Mouse (Mus musculus) thymus, postnatal 4 days (tissue): ENCODE results near the gene Urad.
A peak's percentile ranks its signal among the peaks of the same experiment; 100 is the strongest.

Experiments used
- DNase-seq: peaks from one replicate; pipeline ENCODE4 v3.0.0; 2021

Gene Urad

DNA sequence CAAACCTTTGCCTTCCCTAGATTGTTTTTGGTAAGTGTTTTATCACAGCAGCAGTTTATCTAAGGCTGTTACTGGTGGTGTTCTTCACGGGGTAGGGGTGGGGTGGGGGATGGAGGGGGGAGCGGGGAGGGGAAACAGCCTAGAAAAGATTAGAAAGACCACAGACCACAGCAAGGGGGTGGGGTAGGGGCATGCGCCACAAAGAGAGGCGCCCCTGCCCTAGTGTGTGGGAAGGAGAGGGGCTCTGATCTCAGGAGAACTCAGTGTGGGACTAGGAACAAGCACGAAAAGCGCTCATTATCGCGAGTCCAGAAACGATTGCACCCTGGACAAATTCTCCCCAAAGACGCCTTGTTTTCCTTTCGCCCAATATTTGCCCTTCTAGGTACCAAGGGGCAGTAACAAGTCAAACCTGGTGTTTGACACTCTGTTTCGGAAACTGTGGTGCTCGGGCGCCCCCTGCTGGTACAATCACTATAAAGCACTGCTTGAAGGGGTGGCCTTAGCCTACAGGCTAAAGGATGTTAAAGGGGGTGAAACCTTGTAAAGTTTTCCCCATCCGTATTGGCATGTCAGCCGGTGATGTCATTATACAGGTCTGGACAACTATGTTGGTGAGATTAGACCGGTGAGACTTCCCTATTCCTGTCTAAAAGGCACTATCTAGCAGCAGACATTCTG, 1.1 kb upstream of the Urad start:
- DNase-seq, result peak; percentile 94

- no peak for DNase-seq
Observed at GRCm38 (mm10) chr5:147319653-147320052, 2.6 kb downstream of the Urad start.

DNA sequence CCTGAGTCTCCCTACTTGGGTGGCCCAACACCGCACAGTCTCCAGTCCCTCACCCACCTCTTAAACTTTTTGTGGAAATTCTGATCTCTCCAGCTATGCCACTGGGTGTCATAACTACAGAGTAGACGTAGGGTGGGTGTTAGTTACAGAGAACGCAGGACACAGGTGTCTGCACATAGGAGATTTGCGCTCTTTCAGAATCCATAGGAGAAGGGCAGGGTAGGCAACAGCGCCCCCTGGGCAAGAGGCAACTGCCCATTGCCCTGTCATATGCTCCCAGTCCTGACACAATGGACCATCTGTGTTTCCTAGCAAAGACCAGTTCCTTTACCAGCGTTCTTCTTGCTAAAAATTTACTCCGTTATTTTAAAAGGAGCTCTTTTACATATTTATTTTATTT, 4.2 kb downstream of the Urad start:
- DNase-seq, result peak; percentile 63

GRCm38 (mm10) chr5:147317321-147317720, 4.9 kb downstream of the Urad start:
- DNase-seq, result no peak

- DNase-seq, result no peak
Observed at GRCm38 (mm10) chr5:147315432-147316075, 6.7 kb downstream of the Urad start.

GRCm38 (mm10) chr5:147314646-147315431, 7.4 kb downstream of the Urad start:
- peak; percentile 53 for DNase-seq

GRCm38 (mm10) chr5:147312830-147313685, 9.2 kb downstream of the Urad start:
- no peak for DNase-seq

GRCm38 (mm10) chr5:147309786-147310185, 12.5 kb downstream of the Urad start:
- DNase-seq, result no peak

DNA sequence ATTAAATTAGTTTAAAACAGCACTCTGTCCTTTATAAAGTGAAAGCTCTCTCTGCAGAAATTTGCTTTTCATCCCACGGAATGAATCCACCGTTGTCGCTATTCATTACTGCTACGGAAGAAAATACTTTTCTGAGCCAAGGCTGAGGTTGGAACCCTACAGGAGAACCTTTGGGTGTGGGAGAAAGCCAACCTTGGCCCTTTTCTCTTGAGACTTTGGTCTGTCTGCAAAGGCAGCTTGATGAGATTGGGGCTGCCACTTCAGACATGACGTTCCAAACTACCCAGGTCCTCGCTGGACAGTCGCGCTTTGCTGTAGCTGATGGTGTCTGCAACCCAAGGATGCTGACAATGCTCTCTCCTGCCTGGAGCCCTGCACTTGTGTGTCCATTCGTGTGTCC, 13.8 kb downstream of the Urad start:
- DNase-seq, result no peak

DNA sequence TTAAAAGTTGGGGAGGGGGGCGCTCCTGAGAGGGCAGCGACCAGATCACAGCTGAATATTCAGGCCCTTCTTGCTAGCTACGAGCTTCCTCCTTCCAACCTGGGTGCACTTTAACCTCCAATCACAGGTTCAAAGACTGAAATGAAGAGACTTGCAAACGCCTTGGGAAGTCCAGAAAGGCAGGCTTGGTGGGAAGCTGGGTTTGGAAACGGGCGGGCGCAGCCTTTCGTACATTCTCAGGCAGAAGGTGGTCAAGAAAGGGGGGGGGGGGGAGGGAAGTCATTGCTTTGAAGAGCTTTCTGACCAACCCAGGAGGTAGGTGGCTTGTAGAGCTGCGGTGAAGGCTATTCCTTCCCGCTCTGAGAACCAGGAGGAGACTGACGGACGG, 14.8 kb downstream of the Urad start:
- no peak for DNase-seq

- DNase-seq, result no peak
Observed at GRCm38 (mm10) chr5:147306638-147307397, 15.4 kb downstream of the Urad start, which contains the start of gene Cdx2. Gene Cdx2 (minus strand): TSS chr5:147307270.

DNA sequence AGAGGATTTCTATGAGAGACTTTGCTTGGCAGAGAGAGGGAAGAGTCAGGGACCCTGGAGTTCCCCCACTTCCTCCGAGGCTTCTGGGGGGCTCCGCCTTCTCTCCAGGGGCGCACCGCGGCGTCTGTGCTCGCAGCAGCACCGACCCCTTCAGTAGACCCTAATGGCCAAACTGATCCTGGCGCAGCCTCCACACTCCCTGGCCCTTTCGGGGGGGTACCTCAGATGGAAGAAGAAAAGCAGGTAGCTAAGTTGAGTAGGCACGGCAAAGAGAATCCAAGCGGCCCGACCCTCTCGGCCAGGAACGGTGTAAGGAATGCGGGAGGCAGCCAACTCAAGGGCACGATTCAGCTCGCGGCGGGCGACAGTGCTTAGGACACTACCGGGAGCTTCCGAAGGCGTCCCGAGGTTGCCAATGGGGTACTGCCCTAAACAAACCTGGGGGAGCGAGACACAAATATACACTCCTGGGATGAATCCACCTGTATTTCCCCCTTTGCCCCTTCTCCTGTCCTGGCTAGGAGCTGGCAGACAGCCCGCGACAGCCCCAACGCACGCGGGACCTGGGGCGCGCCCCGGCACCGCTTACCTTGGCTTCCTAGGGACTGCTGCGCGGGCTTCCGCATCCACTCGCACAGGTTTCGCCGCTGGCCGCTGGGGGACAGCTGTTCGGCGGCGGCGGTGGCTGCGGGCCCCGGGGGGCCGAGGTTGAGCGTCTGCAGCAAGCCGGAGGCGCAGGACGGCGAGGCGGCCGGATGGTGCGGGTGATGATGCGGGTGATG, 16.2 kb downstream of the Urad start:
- no peak for DNase-seq

DNA sequence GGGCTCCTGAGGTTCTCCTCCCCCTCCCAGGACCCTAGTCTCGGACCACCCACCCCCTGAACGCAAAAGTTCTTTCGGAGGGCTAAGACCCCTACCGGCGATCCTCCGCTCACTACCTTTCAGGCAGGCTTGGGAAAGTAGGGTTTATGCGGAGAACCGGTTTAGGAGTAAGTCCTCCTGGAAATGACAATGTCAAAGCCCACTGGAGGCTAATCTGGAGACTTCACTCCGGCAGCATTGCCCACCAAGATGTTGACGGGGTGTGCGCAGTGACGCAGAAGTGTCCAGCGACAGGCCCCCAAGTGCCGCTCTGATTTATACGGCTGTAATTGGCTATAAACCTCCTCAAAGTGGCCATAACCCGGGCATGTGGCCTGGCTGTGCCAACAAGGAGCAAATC, 17.1 kb downstream of the Urad start:
- DNase-seq, result no peak

DNA sequence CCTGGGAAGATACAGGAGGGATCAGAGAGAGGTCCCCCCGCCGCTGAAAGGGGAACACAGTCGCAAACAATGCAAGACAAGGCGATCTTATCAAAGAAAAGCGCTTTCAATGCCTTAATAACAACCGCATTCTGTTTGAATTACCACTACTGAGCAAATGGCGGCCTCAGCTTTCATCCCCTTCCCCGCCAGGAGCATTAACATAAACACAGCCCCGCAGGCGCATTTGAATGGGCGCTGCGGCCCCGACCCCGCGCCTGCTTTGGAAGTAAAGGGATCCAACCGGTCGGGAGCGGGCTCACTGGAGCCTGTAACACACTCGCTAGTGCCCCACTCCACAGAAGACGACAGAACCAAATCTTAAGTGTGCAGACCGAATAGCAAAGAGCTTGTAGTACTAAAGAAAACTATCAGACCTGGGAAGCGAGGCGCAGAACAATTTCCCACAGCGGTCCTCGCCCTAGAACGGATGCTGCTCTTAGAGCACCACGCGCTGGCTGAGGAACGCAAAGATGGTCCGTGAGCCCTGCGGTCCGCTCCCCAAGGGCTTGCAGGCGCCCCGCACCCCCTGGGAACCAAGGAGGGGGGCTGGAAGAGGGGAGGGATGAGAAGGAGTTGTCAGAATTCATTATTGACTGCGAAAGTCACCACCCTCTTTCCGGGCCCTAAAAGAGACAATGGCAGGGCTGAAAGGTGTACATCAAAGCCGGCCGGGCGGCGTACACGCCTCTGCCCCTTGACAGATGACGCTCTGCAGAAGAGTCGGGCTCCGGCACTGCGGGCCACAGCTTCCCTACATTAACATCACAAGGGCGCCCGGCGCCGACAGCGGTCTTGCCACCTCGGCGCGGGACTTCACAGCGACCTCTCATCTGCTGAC, 17.7 kb downstream of the Urad start:
- DNase-seq, result no peak

- DNase-seq, result no peak
Observed at GRCm38 (mm10) chr5:147302746-147303400, 19.4 kb downstream of the Urad start.

DNA sequence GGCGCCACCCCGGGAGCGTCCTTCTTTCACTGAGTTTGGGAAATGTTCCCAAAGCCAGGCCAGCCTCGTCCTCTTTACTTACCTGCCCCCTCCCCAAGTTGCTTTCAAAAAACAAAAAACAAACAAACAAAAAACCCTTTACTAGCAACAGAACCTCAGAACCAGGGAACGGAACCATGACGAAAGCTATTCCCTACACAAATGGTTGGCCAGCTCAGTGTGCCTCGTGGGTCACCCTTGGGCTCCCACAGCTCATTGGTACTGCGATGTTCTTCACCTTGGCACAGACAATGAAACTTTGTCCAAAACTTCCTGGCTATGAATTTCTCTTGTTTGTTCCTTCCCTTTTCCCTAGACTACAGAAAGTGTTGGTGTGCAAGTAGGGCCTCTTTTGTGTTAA, 20.1 kb downstream of the Urad start:
- DNase-seq, result no peak

DNA sequence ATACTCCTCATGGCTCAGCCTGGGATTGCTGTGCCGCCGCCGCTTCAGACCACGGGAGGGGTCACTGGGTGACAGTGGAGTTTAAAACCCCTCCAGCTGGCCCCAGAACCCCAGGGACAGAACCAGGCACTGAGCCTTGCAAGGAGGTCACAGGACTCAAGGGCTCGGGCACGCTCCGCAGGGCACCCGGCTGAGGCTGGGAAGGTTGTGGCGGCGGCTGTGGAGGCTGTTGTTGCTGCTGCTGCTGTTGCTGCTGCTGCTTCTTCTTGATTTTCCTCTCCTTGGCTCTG, 20.5 kb downstream of the Urad start:
- DNase-seq, result no peak

DNA sequence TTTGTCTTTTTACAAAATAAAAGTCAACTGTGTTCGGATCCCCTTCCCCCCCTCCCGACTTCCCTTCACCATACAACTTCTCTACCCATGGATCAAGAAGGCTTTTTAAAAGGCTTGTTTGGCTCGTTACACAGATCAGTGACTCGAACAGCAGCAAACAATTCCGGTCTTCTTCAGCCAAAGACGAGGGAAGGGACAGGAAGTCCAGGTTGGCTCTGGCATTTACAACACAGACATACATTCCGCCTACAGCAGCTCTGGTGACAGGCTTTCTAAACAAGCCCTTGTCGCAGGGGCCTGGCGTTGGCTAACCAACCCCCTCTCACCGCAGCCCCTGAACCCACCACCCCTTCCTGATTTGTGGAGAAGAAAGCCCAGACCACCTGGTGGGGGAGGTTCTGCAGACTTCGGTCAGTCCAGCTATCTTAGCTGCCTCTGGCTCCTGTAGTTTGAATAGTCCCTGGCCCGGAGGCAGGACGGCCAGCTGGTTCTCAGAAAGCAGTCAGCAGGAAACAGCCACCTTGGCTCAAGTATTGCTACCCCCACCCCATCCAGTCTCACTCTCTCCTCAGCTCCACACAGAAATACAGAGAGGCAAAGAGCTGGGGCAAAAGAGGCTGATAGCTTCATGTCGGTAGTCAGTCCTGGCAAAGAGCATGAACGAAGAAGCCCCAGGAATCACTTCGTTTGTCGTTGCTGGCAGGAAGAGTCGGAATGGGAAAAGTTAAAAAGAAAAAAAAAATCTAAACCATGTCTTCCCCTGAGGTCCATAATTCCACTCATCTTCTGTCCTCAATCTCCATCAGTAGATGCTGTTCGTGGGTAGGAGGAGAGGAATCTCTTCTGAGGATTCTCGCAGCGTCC, 21.1 kb downstream of the Urad start:
- DNase-seq, result no peak

DNA sequence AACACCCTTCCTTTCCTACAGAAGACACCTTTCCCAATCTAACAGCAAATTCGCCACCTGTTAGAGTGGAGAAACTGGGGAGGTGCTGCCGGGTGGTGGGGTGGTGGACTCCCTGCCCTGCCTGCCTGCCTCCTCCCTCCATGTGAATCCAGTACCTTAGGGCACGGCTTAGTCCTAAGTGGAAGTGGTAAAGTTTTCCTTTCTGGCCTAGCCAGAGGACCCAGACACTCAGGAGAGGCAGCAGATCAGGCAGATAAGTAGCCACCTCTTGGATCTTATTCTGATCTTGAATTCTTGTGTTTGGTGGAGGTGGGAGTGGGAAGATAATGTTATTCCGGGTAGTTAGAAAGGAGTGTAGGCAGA, 22.3 kb downstream of the Urad start:
- no peak for DNase-seq
